Mouse (Mus musculus) heart, embryonic 11.5 days (tissue): ENCODE data around the gene Draxin. TPM values are rescaled to one million over a fixed set of nuclear protein-coding genes. Genes with fewer than 3 reads are reported as not detected.

Experiments used
- ATAC-seq: fragments of 200-750 bp; cut with Nextera tagmentation; replicated peaks from 2 replicates; pipeline ENCODE4 v1.8.0; 2017; ENCODE audit warnings: moderate library complexity; ENCODE audit not compliant: insufficient number of reproducible peaks, low FRiP score, low TSS enrichment
- H3K27ac ChIP-seq: fragments of 300-500 bp; sonication (generic); 2 replicates; pipeline ENCODE4 v1.5.1; 2014; ENCODE audit warnings: mild to moderate bottlenecking, low read depth, low read length
- H3K27me3 ChIP-seq: fragments of 300-500 bp; sonication (generic); 2 replicates; pipeline ENCODE4 v1.6.1; 2014; ENCODE audit warnings: mild to moderate bottlenecking, low read length, mixed read lengths; ENCODE audit not compliant: control insufficient read depth, insufficient read depth
- H3K36me3 ChIP-seq: fragments of 300-500 bp; sonication (generic); 2 replicates; pipeline ENCODE4 v1.6.1; 2014; ENCODE audit warnings: mild to moderate bottlenecking, low read length, moderate library complexity, mixed read lengths; ENCODE audit not compliant: control insufficient read depth, insufficient read depth
- H3K4me1 ChIP-seq: fragments of 300-500 bp; sonication (generic); 2 replicates; pipeline ENCODE4 v1.6.1; 2014; ENCODE audit warnings: low read length; ENCODE audit not compliant: control insufficient read depth, insufficient read depth
- H3K4me2 ChIP-seq: fragments of 300-500 bp; sonication (generic); 2 replicates; pipeline ENCODE4 v1.6.1; 2014; ENCODE audit warnings: mild to moderate bottlenecking, moderate library complexity
- H3K4me3 ChIP-seq: fragments of 300-500 bp; sonication (generic); 2 replicates; pipeline ENCODE4 v1.5.1; 2014; ENCODE audit warnings: low read depth, low read length
- H3K9ac ChIP-seq: fragments of 300-500 bp; sonication (generic); 2 replicates; pipeline ENCODE4 v1.6.1; 2014; ENCODE audit warnings: mild to moderate bottlenecking, low read depth, low read length, moderate library complexity
- H3K9me3 ChIP-seq: fragments of 300-500 bp; sonication (generic); replicated peaks from 2 replicates; pipeline ENCODE4 v1.6.1; 2016; ENCODE audit warnings: low read length; ENCODE audit not compliant: control insufficient read depth
- WGBS: fragments of 180-500 bp; shearing (Covaris S2); extraction: QIAGEN DNeasy Blood & Tissue Kit; methylation state at CpG from one replicate; pipeline ENCODE4 v1.1.7; 2014; ENCODE audit not compliant: insufficient replicate concordance; 5-methylcytosine and 5-hydroxymethylcytosine counted together
- polyA plus RNA-seq: library from polyadenylated mRNA; unstranded; fragments of >200 nt; fragmentation: Nextera tagmentation; extraction: Ambion mirVana; gene quantifications from 2 replicates; pipeline ENCODE4 v1.2.1, GENCODE M21; 2014

Gene Draxin
- polyA plus RNA-seq, 1 experiment from 2014 or later, result 0.16 TPM

GRCm38 (mm10) chr4:148080597-148080973, 49.9 kb downstream of the Draxin start:
- Histone ChIP-seq H3K4me2 (no peak overlapping the region), H3K36me3 (peaks cover 4% of the 10 kb centered on the region; the same call in 1 of the 2 replicates), H3K9ac (peak overlapping the region; percentile 46; the same call in 1 of the 2 replicates), H3K9me3 (no peaks in the 10 kb centered on the region), H3K4me1 (peaks cover 29% of the 10 kb centered on the region), H3K27me3 (no peaks in the 10 kb centered on the region), H3K4me3 (no peak overlapping the region), H3K27ac (no peak overlapping the region)
- ATAC-seq, result no peak
- WGBS, result 81% methylated on average over 1 of the region's 1 CpGs

DNA sequence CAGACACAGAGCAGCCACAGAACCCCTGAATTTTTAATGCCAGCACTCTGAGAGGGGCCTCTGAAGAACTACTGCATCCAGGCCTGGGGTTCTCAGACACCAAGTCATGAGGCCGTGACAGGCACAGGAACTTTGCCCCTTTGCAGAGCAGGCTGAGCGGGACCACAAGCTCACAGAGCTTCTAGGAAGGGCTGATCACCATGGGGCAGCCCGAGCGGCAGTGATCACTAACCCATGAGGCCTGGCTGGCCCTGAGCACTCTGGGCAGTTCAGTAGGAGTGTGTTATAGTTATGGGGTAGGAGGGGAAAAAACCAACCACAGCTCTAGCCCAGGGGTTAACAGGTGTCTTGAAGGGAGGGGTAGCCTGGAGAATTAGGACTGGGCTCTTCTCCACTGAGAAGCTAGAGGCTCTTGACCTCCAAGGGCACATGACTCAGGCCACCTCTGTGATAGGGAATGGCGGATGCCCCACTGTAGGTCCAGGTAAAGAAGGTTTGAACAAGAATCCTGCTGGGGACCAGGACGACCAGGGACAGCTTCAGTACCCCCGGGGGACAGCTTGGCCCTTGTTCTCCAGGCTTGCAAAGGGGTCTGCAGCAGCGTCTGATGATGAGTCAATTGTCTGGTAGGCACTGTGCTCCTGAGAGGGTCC, 50.4 kb downstream of the Draxin start:
- Histone ChIP-seq H3K9ac (no peak overlapping the region), H3K36me3 (peaks cover 4% of the 10 kb centered on the region; the same call in 1 of the 2 replicates), H3K4me2 (no peak overlapping the region), H3K4me1 (peaks cover 24% of the 10 kb centered on the region), H3K4me3 (no peak overlapping the region), H3K9me3 (no peaks in the 10 kb centered on the region), H3K27me3 (no peaks in the 10 kb centered on the region), H3K27ac (no peak overlapping the region)
- WGBS, result 89% methylated on average over 8 of the region's 8 CpGs
- no peak for ATAC-seq

DNA sequence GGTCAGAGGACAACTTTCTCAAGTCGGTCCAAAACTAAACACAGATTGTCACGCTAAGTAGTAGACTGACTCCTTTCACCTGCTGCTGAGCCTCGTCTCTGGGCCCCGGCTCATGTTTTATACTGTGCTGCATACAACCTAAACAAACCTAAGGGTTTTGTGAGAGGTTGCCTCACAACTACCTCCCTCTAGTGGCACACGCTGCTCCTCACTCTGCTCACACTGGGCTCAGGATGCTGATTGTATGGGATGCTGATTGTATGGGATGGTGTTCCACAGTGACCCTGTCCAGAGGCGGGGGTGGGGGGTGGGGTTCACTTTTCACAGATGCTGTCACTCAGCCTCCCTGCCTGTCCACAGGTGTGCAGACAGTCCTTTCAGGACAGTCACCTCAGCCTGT, 51.3 kb downstream of the Draxin start:
- Histone ChIP-seq H3K27me3 (no peaks in the 10 kb centered on the region; the same call in 1 of the 2 replicates), H3K4me1 (peaks cover 18% of the 10 kb centered on the region)
- 66% methylated on average over 6 of the region's 6 CpGs for WGBS

DNA sequence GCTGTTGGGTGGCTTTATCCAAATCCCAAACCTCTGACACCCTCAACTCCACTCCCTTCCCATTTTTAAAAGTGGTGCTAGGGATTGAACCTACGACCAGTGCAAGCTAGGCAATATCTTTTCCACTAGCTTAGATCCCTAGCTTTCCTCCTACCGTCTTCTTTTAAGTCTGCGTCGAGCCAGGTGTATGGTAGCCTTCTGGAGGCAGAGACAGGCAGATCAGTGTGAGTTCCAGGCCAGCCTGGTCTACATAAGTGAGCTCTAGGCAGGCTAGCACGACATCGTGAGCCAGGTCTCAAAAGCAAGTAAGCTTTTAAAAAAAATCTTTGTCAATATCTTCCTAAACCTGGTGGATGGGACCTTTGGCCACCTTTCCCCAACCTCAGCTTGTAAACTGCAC, 54.6 kb downstream of the Draxin start:
- no peak overlapping the region for H3K9ac ChIP-seq
- WGBS, result 83% methylated on average over 6 of the region's 6 CpGs

More for the DNA sequence above, 51.3 kb downstream of the Draxin start:
- Histone ChIP-seq H3K9ac (no peak overlapping the region), H3K4me2 (no peak overlapping the region), H3K27ac (no peak overlapping the region), H3K4me3 (no peak overlapping the region), H3K9me3 (no peaks in the 10 kb centered on the region), H3K36me3 (peaks cover 4% of the 10 kb centered on the region; the same call in 1 of the 2 replicates)
- no peak for ATAC-seq

GRCm38 (mm10) chr4:148075259-148075658, 55.2 kb downstream of the Draxin start:
- H3K4me2 ChIP-seq, result peak overlapping the region; percentile 54
- peak overlapping the region; percentile 28 for H3K4me3 ChIP-seq
- no peaks in the 10 kb centered on the region; the same call in 1 of the 2 replicates for H3K27me3 ChIP-seq
- H3K9me3 ChIP-seq, result no peaks in the 10 kb centered on the region
- H3K27ac ChIP-seq, result no peak overlapping the region
- H3K36me3 ChIP-seq, result peaks cover 2% of the 10 kb centered on the region; the same call in 1 of the 2 replicates
- WGBS, result 30% methylated on average over 21 of the region's 21 CpGs
- H3K9ac ChIP-seq, result no peak overlapping the region
- no peaks in the 10 kb centered on the region for H3K4me1 ChIP-seq
- 0 out of 2 replicates have a peak, but pooled peaks have one; percentile 44 for ATAC-seq

More for the DNA sequence above, 54.6 kb downstream of the Draxin start:
- H3K36me3 ChIP-seq, result peaks cover 4% of the 10 kb centered on the region; the same call in 1 of the 2 replicates
- no peaks in the 10 kb centered on the region for H3K9me3 ChIP-seq
- no peak overlapping the region for H3K4me2 ChIP-seq
- no peak overlapping the region for H3K4me3 ChIP-seq
- no peak overlapping the region for H3K27ac ChIP-seq
- no peak for ATAC-seq
- no peaks in the 10 kb centered on the region; the same call in 1 of the 2 replicates for H3K27me3 ChIP-seq
- H3K4me1 ChIP-seq, result no peaks in the 10 kb centered on the region

- 48% methylated on average over 17 of the region's 17 CpGs for WGBS
- peak overlapping the region; percentile 54 for H3K4me2 ChIP-seq
- no peak overlapping the region for H3K27ac ChIP-seq
- H3K36me3 ChIP-seq, result no peaks in the 10 kb centered on the region
- ATAC-seq, result no peak
- H3K9ac ChIP-seq, result no peak overlapping the region
- H3K27me3 ChIP-seq, result no peaks in the 10 kb centered on the region; the same call in 1 of the 2 replicates
- H3K4me3 ChIP-seq, result peak overlapping the region; percentile 28
- H3K9me3 ChIP-seq, result no peaks in the 10 kb centered on the region
- H3K4me1 ChIP-seq, result no peaks in the 10 kb centered on the region
Measured at GRCm38 (mm10) chr4:148074521-148075189, 55.8 kb downstream of the Draxin start.

- H3K4me1 ChIP-seq, result peaks cover 2% of the 10 kb centered on the region; the same call in 1 of the 2 replicates
- no peaks in the 10 kb centered on the region for H3K36me3 ChIP-seq
- ATAC-seq, result no peak
- H3K27ac ChIP-seq, result no peak overlapping the region
- H3K9me3 ChIP-seq, result no peaks in the 10 kb centered on the region
- WGBS, result 62% methylated on average over 5 of the region's 5 CpGs
- no peak overlapping the region for H3K4me2 ChIP-seq
- H3K4me3 ChIP-seq, result no peak overlapping the region
- no peaks in the 10 kb centered on the region; the same call in 1 of the 2 replicates for H3K27me3 ChIP-seq
- H3K9ac ChIP-seq, result no peak overlapping the region
Measured at GRCm38 (mm10) chr4:148071508-148071907, 59.0 kb downstream of the Draxin start.

- Histone ChIP-seq H3K4me2 (no peak overlapping the region), H3K27ac (no peak overlapping the region), H3K36me3 (no peaks in the 10 kb centered on the region), H3K4me3 (no peak overlapping the region), H3K4me1 (peaks cover 8% of the 10 kb centered on the region), H3K9ac (no peak overlapping the region), H3K9me3 (no peaks in the 10 kb centered on the region), H3K27me3 (no peaks in the 10 kb centered on the region; the same call in 1 of the 2 replicates)
- no peak for ATAC-seq
- WGBS, result 74% methylated on average over 9 of the region's 9 CpGs
Measured at GRCm38 (mm10) chr4:148069602-148070218, 60.8 kb downstream of the Draxin start.
